Mouse (Mus musculus) thymus, adult 2 months (tissue): ENCODE measurements around the gene Plekho2.

Experiments used
- CTCF ChIP-seq: fragments of 200-500 bp; IDR thresholded peaks from 2 replicates; pipeline ENCODE4 v1.5.1; 2012; ENCODE audit warnings: mild to moderate bottlenecking, control low read depth, low read length, moderate library complexity, borderline replicate concordance; ENCODE audit not compliant: control insufficient read depth, poor library complexity, insufficient read depth; ENCODE audit errors: extremely low read depth
- POLR2A ChIP-seq: fragments of 200-500 bp; IDR thresholded peaks from 2 replicates; pipeline ENCODE4 v1.6.1; 2012; ENCODE audit warnings: mild to moderate bottlenecking, low read length, control low read depth, moderate library complexity; ENCODE audit not compliant: control insufficient read depth, poor library complexity, insufficient read depth; ENCODE audit errors: extremely low read depth

GRCm38 (mm10) chr9:65556979-65557378 is 22.9 kb downstream of the Plekho2 start:
- no peak for TF ChIP-seq POLR2A
- no peak for TF ChIP-seq CTCF
